Mouse (Mus musculus): ENCODE measurements around the gene Scp2d1. TPM values are rescaled to one million over a fixed set of nuclear protein-coding genes. Genes with fewer than 3 reads are reported as not detected.

Scp2d1 gene
- total RNA-seq, 1 experiment from 2014 or later: not detected

Other genes starting within 250 kb of the Scp2d1 start
- 4.7 and 29.2 TPM in 2 replicates for gene Smim26, start 229.6 kb upstream of the Scp2d1 start, total RNA-seq (2017)
- gene Dtd1, start 223.8 kb upstream of the Scp2d1 start, total RNA-seq (2017): 54.3 and 56.6 TPM in 2 replicates

Measured in common myeloid progenitor, adult 5-6 weeks (primary cell).